Mouse (Mus musculus) midbrain, embryonic 11.5 days (tissue): ENCODE measurements at regions not wholly inside any gene's neighbourhood (a gene's known extent, or its start where the extent isn't known, plus 50 kb on each side); places are given as distances from the start of the nearest gene placed in this dataset.

Experiments
- ATAC-seq: fragments of 200-750 bp; cut with Nextera tagmentation; 2 replicates; pipeline ENCODE4 v1.8.0; 2017; ENCODE audit warnings: moderate TSS enrichment, moderate library complexity; ENCODE audit not compliant: low FRiP score
- DNase-seq: peaks from one replicate; pipeline ENCODE4 v3.0.0; 2015; ENCODE audit warnings: low spot score; ENCODE audit errors: missing footprints
- H3K27ac ChIP-seq: fragments of 300-500 bp; sonication (generic); 2 replicates; pipeline ENCODE4 v1.5.1; 2014; ENCODE audit warnings: low read depth, low read length
- H3K27me3 ChIP-seq: fragments of 300-500 bp; sonication (generic); 2 replicates; pipeline ENCODE4 v1.6.1; 2014; ENCODE audit warnings: mild to moderate bottlenecking, low read length, moderate library complexity, mixed read lengths; ENCODE audit not compliant: control insufficient read depth, insufficient read depth
- H3K36me3 ChIP-seq: fragments of 300-500 bp; sonication (generic); 2 replicates; pipeline ENCODE4 v1.6.1; 2014; ENCODE audit warnings: mild to moderate bottlenecking, low read length, moderate library complexity, mixed read lengths; ENCODE audit not compliant: control insufficient read depth, insufficient read depth
- H3K4me1 ChIP-seq: fragments of 300-500 bp; sonication (generic); 2 replicates; pipeline ENCODE4 v1.6.1; 2014; ENCODE audit warnings: low read length; ENCODE audit not compliant: control insufficient read depth, insufficient read depth
- H3K4me2 ChIP-seq: fragments of 300-500 bp; sonication (generic); 2 replicates; pipeline ENCODE4 v1.6.1; 2014; ENCODE audit warnings: mild to moderate bottlenecking, moderate library complexity
- H3K4me3 ChIP-seq: fragments of 300-500 bp; sonication (generic); 2 replicates; pipeline ENCODE4 v1.5.1; 2014; ENCODE audit warnings: low read depth, low read length
- H3K9ac ChIP-seq: fragments of 300-500 bp; sonication (generic); 2 replicates; pipeline ENCODE4 v1.6.1; 2014; ENCODE audit warnings: low read length
- H3K9me3 ChIP-seq: fragments of 300-500 bp; sonication (generic); 2 replicates; pipeline ENCODE4 v1.6.1; 2016; ENCODE audit warnings: low read length; ENCODE audit not compliant: control insufficient read depth
- WGBS: fragments of 180-500 bp; shearing (Covaris S2); extraction: QIAGEN DNeasy Blood & Tissue Kit; methylation state at CpG from one replicate; pipeline ENCODE4 v1.1.7; 2014; 5-methylcytosine and 5-hydroxymethylcytosine counted together

- Histone ChIP-seq H3K9me3 (no peaks in the 10 kb centered on the region), H3K4me2 (no peak overlapping the region), H3K27me3 (no peaks in the 10 kb centered on the region), H3K4me3 (no peak overlapping the region), H3K36me3 (no peaks in the 10 kb centered on the region), H3K4me1 (no peaks in the 10 kb centered on the region), H3K9ac (no peak overlapping the region), H3K27ac (no peak overlapping the region)
- ATAC-seq = no peak
- 81% methylated on average over 12 of the region's 12 CpGs for WGBS
- no peak for DNase-seq
Measured at GRCm38 (mm10) chr11:23168546-23169218, 87.2 kb upstream of the Xpo1 start.

GRCm38 (mm10) chr11:23169742-23170428 lies 86.0 kb upstream of the Xpo1 start:
- no peak for ATAC-seq
- no peaks in the 10 kb centered on the region for H3K27me3 ChIP-seq
- H3K9ac ChIP-seq = no peak overlapping the region
- H3K4me1 ChIP-seq = no peaks in the 10 kb centered on the region
- no peak overlapping the region for H3K27ac ChIP-seq
- no peaks in the 10 kb centered on the region for H3K36me3 ChIP-seq
- no peaks in the 10 kb centered on the region for H3K9me3 ChIP-seq
- no peak overlapping the region for H3K4me3 ChIP-seq
- no peak overlapping the region for H3K4me2 ChIP-seq
- WGBS = 80% methylated on average over 3 of the region's 3 CpGs
- DNase-seq = no peak

- no peak for ATAC-seq
- H3K4me2 ChIP-seq = no peak overlapping the region
- H3K4me3 ChIP-seq = no peak overlapping the region
- H3K9ac ChIP-seq = no peak overlapping the region
- no peaks in the 10 kb centered on the region for H3K27me3 ChIP-seq
- H3K4me1 ChIP-seq = no peaks in the 10 kb centered on the region
- WGBS = 65% methylated on average over 2 of the region's 2 CpGs
- H3K27ac ChIP-seq = no peak overlapping the region
- no peaks in the 10 kb centered on the region for H3K9me3 ChIP-seq
- H3K36me3 ChIP-seq = no peaks in the 10 kb centered on the region
- DNase-seq = no peak
Measured at GRCm38 (mm10) chr11:23170813-23171212, 85.0 kb upstream of the Xpo1 start.

- H3K9ac ChIP-seq = no peak overlapping the region
- 91% methylated on average over 1 of the region's 1 CpGs for WGBS
- no peak for ATAC-seq
Measured at GRCm38 (mm10) chr11:23171760-23172159, 84.1 kb upstream of the Xpo1 start.

GRCm38 (mm10) chr11:23181647-23182046 lies 74.2 kb upstream of the Xpo1 start:
- H3K4me3 ChIP-seq = no peak overlapping the region
- H3K36me3 ChIP-seq = no peaks in the 10 kb centered on the region; the same call in 1 of the 2 replicates
- no peaks in the 10 kb centered on the region for H3K4me1 ChIP-seq
- DNase-seq (no peak), ATAC-seq (no peak)
- WGBS = 85% methylated on average over 7 of the region's 7 CpGs
- H3K27me3 ChIP-seq = no peaks in the 10 kb centered on the region
- H3K9ac ChIP-seq = no peak overlapping the region
- no peak overlapping the region for H3K27ac ChIP-seq
- H3K4me2 ChIP-seq = no peak overlapping the region
- H3K9me3 ChIP-seq = peaks cover 3% of the 10 kb centered on the region

More at GRCm38 (mm10) chr11:23171760-23172159, 84.1 kb upstream of the Xpo1 start:
- DNase-seq = no peak
- Histone ChIP-seq H3K4me3 (no peak overlapping the region), H3K9me3 (no peaks in the 10 kb centered on the region), H3K4me1 (no peaks in the 10 kb centered on the region), H3K27ac (no peak overlapping the region), H3K27me3 (no peaks in the 10 kb centered on the region), H3K4me2 (no peak overlapping the region), H3K36me3 (no peaks in the 10 kb centered on the region)

- no peak overlapping the region for H3K27ac ChIP-seq
- H3K36me3 ChIP-seq = no peaks in the 10 kb centered on the region; the same call in 1 of the 2 replicates
- DNase-seq (no peak), ATAC-seq (no peak)
- peaks cover 3% of the 10 kb centered on the region for H3K9me3 ChIP-seq
- H3K9ac ChIP-seq = no peak overlapping the region
- H3K4me2 ChIP-seq = no peak overlapping the region
- 96% methylated on average over 2 of the region's 2 CpGs for WGBS
- H3K27me3 ChIP-seq = no peaks in the 10 kb centered on the region
- H3K4me1 ChIP-seq = no peaks in the 10 kb centered on the region
- no peak overlapping the region for H3K4me3 ChIP-seq
Measured at GRCm38 (mm10) chr11:23185211-23185610, 70.6 kb upstream of the Xpo1 start.

- no peak overlapping the region for H3K27ac ChIP-seq
- H3K4me3 ChIP-seq = no peak overlapping the region
- H3K9ac ChIP-seq = no peak overlapping the region
- H3K27me3 ChIP-seq = no peaks in the 10 kb centered on the region
- peak; percentile 69 for DNase-seq
- WGBS = 87% methylated on average over 9 of the region's 9 CpGs
- no peaks in the 10 kb centered on the region for H3K36me3 ChIP-seq
- H3K4me2 ChIP-seq = no peak overlapping the region
- no peaks in the 10 kb centered on the region for H3K9me3 ChIP-seq
- H3K4me1 ChIP-seq = no peaks in the 10 kb centered on the region
- ATAC-seq = no peak
Measured at GRCm38 (mm10) chr11:23201701-23202449, 54.0 kb upstream of the Xpo1 start.

GRCm38 (mm10) chr11:23203566-23203965 lies 52.3 kb upstream of the Xpo1 start:
- Histone ChIP-seq H3K4me1 (no peaks in the 10 kb centered on the region), H3K4me2 (no peak overlapping the region), H3K9ac (no peak overlapping the region), H3K4me3 (no peak overlapping the region), H3K36me3 (no peaks in the 10 kb centered on the region), H3K9me3 (no peaks in the 10 kb centered on the region), H3K27ac (no peak overlapping the region), H3K27me3 (no peaks in the 10 kb centered on the region)
- peak; percentile 51 for DNase-seq
- no peak for ATAC-seq
- 88% methylated on average over 14 of the region's 14 CpGs for WGBS

GRCm38 (mm10) chr11:23204041-23204440 lies 51.8 kb upstream of the Xpo1 start:
- no peak for DNase-seq
- no peak overlapping the region for H3K4me3 ChIP-seq

More at GRCm38 (mm10) chr11:23204041-23204440, 51.8 kb upstream of the Xpo1 start:
- H3K4me2 ChIP-seq = no peak overlapping the region
- H3K9me3 ChIP-seq = no peaks in the 10 kb centered on the region
- no peak overlapping the region for H3K27ac ChIP-seq
- no peaks in the 10 kb centered on the region for H3K4me1 ChIP-seq
- no peak for ATAC-seq
- WGBS = 80% methylated on average over 12 of the region's 12 CpGs
- H3K36me3 ChIP-seq = no peaks in the 10 kb centered on the region
- no peaks in the 10 kb centered on the region for H3K27me3 ChIP-seq
- H3K9ac ChIP-seq = no peak overlapping the region
